Mouse (Mus musculus) embryonic facial prominence, embryonic 14.5 days (tissue): ENCODE measurements around the gene Ogfod2. TPM values are rescaled to one million over a fixed set of nuclear protein-coding genes. Genes with fewer than 3 reads are reported as not detected.

ENCODE experiments used
- ATAC-seq: fragments of 200-750 bp; cut with Nextera tagmentation; 2 replicates; pipeline ENCODE4 v1.8.0; 2017; ENCODE audit warnings: low read depth, moderate number of reproducible peaks, moderate TSS enrichment
- DNase-seq: peaks from one replicate; pipeline ENCODE4 v3.0.0-alpha.2; 2015; ENCODE audit warnings: low spot score
- H3K27ac ChIP-seq: fragments of 300-500 bp; sonication (generic); replicated peaks from 2 replicates; pipeline ENCODE4 v1.5.1; 2014; ENCODE audit warnings: low read depth, mild to moderate bottlenecking, low read length, moderate library complexity
- H3K27me3 ChIP-seq: fragments of 300-500 bp; sonication (generic); replicated peaks from 2 replicates; pipeline ENCODE4 v1.6.1; 2014; ENCODE audit warnings: low read length; ENCODE audit not compliant: control insufficient read depth, insufficient read depth
- H3K36me3 ChIP-seq: fragments of 300-500 bp; sonication (generic); 2 replicates; pipeline ENCODE4 v1.6.1; 2014; ENCODE audit warnings: low read length, mixed read lengths; ENCODE audit not compliant: control insufficient read depth, insufficient read depth
- H3K4me1 ChIP-seq: fragments of 300-500 bp; sonication (generic); 2 replicates; pipeline ENCODE4 v1.6.1; 2014; ENCODE audit warnings: antibody characterized with exemption, low read length; ENCODE audit not compliant: control insufficient read depth, insufficient read depth
- H3K4me2 ChIP-seq: fragments of 300-500 bp; sonication (generic); 2 replicates; pipeline ENCODE4 v1.6.1; 2014; ENCODE audit warnings: low read depth, mild to moderate bottlenecking, low read length, moderate library complexity, mixed read lengths
- H3K4me3 ChIP-seq: fragments of 300-500 bp; sonication (generic); 2 replicates; pipeline ENCODE4 v1.5.1; 2014; ENCODE audit warnings: low read depth, mild to moderate bottlenecking, low read length
- H3K9ac ChIP-seq: fragments of 300-500 bp; sonication (generic); 2 replicates; pipeline ENCODE4 v1.6.1; 2014; ENCODE audit warnings: low read depth, mild to moderate bottlenecking, low read length, moderate library complexity, mixed read lengths
- H3K9me3 ChIP-seq: fragments of 300-500 bp; sonication (generic); 2 replicates; pipeline ENCODE4 v1.6.1; 2016; ENCODE audit warnings: low read length; ENCODE audit not compliant: control insufficient read depth
- WGBS: fragments of 180-500 bp; shearing (Covaris S2); extraction: QIAGEN DNeasy Blood & Tissue Kit; methylation state at CpG from one replicate; pipeline ENCODE4 v1.1.7; 2014; 5-methylcytosine and 5-hydroxymethylcytosine counted together
- polyA plus RNA-seq: library from polyadenylated mRNA; unstranded; fragments of >200 nt; fragmentation: Nextera tagmentation; extraction: Ambion mirVana; gene quantifications from 2 replicates; pipeline ENCODE4 v1.2.1, GENCODE M21; 2014

Gene Ogfod2
- polyA plus RNA-seq, 1 experiment from 2014 or later, result 16.1 TPM

GRCm38 (mm10) chr5:124078794-124079416, 33.2 kb upstream of the Ogfod2 start:
- Histone ChIP-seq H3K4me3 (no peak overlapping the region), H3K9me3 (no peaks in the 10 kb centered on the region), H3K27me3 (no peaks in the 10 kb centered on the region), H3K36me3 (no peaks in the 10 kb centered on the region), H3K27ac (peak overlapping the region; percentile 65; the same call in 1 of the 2 replicates), H3K4me1 (peaks cover 5% of the 10 kb centered on the region; the same call in 1 of the 2 replicates), H3K4me2 (no peak overlapping the region), H3K9ac (no peak overlapping the region)
- DNase-seq, result peak; percentile 84
- WGBS, result 54% methylated on average over 9 of the region's 9 CpGs
- ATAC-seq, result peak; percentile 62; the same call in 1 of the 2 replicates

GRCm38 (mm10) chr5:124079880-124080279, 32.2 kb upstream of the Ogfod2 start:
- Histone ChIP-seq H3K27me3 (no peaks in the 10 kb centered on the region), H3K9ac (no peak overlapping the region), H3K9me3 (no peaks in the 10 kb centered on the region), H3K36me3 (no peaks in the 10 kb centered on the region), H3K4me3 (no peak overlapping the region), H3K4me2 (no peak overlapping the region), H3K27ac (no peak overlapping the region), H3K4me1 (peaks cover 5% of the 10 kb centered on the region; the same call in 1 of the 2 replicates)
- ATAC-seq, result no peak
- DNase-seq, result no peak
- 90% methylated on average over 15 of the region's 17 CpGs for WGBS

DNA sequence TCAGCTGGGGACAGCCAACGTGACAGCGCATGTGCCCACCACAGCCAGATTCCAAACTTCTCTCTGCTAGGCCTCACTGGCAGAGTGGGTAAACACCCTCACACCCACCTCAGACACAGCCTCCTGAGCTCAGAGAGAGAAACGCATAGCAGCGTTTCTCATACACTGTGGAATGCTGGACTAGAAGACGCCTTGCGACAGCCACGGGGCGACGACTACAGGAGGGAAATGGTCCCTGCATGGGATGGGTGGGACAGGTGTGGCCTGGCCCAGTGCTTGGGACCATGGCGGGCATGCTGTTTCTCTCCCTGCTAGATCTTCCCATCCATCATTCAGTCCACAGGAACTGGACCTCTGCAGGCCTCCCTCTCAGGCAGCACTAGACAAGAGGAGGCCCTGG, 29.6 kb upstream of the Ogfod2 start:
- no peak for ATAC-seq
- Histone ChIP-seq H3K4me2 (no peak overlapping the region), H3K36me3 (no peaks in the 10 kb centered on the region), H3K9ac (no peak overlapping the region), H3K27ac (no peak overlapping the region), H3K27me3 (no peaks in the 10 kb centered on the region), H3K4me1 (peaks cover 5% of the 10 kb centered on the region; the same call in 1 of the 2 replicates), H3K4me3 (no peak overlapping the region), H3K9me3 (no peaks in the 10 kb centered on the region)
- WGBS, result 71% methylated on average over 10 of the region's 10 CpGs
- no peak for DNase-seq

GRCm38 (mm10) chr5:124082941-124083688, 29.0 kb upstream of the Ogfod2 start:
- Histone ChIP-seq H3K27ac (no peak overlapping the region), H3K4me1 (peaks cover 5% of the 10 kb centered on the region; the same call in 1 of the 2 replicates), H3K9me3 (no peaks in the 10 kb centered on the region), H3K9ac (no peak overlapping the region), H3K27me3 (no peaks in the 10 kb centered on the region), H3K4me3 (no peak overlapping the region), H3K36me3 (no peaks in the 10 kb centered on the region), H3K4me2 (no peak overlapping the region)
- 85% methylated on average over 17 of the region's 17 CpGs for WGBS
- ATAC-seq, result no peak
- no peak for DNase-seq

GRCm38 (mm10) chr5:124083850-124084587, 28.1 kb upstream of the Ogfod2 start:
- Histone ChIP-seq H3K27me3 (no peaks in the 10 kb centered on the region), H3K9ac (no peak overlapping the region), H3K27ac (no peak overlapping the region), H3K4me1 (0 out of 2 replicates have a peak, but pooled peaks cover under 1% of the 10 kb centered on the region), H3K4me2 (no peak overlapping the region), H3K4me3 (no peak overlapping the region), H3K9me3 (no peaks in the 10 kb centered on the region), H3K36me3 (no peaks in the 10 kb centered on the region)
- 81% methylated on average over 14 of the region's 14 CpGs for WGBS
- DNase-seq, result no peak
- 0 out of 2 replicates have a peak, but pooled peaks have one; percentile 1 for ATAC-seq

GRCm38 (mm10) chr5:124084588-124085173, 27.4 kb upstream of the Ogfod2 start:
- Histone ChIP-seq H3K27ac (no peak overlapping the region), H3K27me3 (no peaks in the 10 kb centered on the region), H3K4me3 (no peak overlapping the region), H3K36me3 (no peaks in the 10 kb centered on the region), H3K9me3 (no peaks in the 10 kb centered on the region), H3K4me1 (no peaks in the 10 kb centered on the region), H3K4me2 (no peak overlapping the region), H3K9ac (no peak overlapping the region)
- WGBS, result 43% methylated on average over 11 of the region's 11 CpGs
- DNase-seq (peak; percentile 81), ATAC-seq (peak; percentile 79; the same call in 1 of the 2 replicates)

DNA sequence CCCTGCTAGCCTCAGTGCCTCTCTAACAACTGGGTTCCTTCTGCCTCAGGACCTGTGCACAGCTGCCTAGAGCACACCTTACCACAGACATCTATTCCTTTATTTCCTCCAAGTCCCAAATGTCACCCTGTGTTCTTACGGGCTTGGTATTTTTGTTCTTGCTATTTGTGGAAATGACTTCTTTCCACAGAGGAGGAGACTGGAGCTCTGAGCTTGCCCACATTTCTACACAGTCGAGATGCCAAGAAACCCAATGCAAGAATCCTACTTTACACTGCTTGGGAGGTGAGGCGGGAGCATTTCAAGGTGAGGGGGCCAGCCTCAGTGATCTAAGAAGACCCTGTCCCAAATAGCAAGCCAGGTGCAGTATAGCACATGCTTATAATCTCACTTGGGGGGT, 26.6 kb upstream of the Ogfod2 start:
- Histone ChIP-seq H3K9ac (no peak overlapping the region), H3K4me1 (no peaks in the 10 kb centered on the region), H3K4me3 (no peak overlapping the region), H3K36me3 (no peaks in the 10 kb centered on the region), H3K27me3 (no peaks in the 10 kb centered on the region), H3K9me3 (no peaks in the 10 kb centered on the region), H3K27ac (no peak overlapping the region), H3K4me2 (no peak overlapping the region)
- 79% methylated on average over 3 of the region's 3 CpGs for WGBS
- DNase-seq, result no peak
- ATAC-seq, result no peak

DNA sequence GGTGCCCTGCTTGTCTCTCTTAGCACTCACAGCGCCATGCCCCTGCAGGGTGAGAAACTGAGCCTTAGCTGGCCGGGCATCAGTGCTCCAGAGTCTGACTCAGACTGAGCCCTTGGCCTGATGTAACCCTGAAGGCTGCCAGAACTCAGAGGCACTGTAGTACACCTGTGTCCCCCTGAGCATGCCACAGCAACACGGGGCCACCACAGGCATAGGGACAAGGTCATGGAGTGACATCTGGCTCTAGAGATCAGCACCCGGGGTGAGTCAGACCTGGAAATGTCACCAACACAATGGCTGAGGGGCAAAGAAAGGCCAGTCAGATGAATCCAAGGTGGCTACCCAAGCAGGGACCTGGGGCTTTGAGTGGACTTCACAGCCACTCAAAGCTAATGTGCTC, 25.2 kb upstream of the Ogfod2 start:
- Histone ChIP-seq H3K9me3 (no peaks in the 10 kb centered on the region), H3K9ac (no peak overlapping the region), H3K4me3 (no peak overlapping the region), H3K27ac (no peak overlapping the region), H3K4me2 (no peak overlapping the region), H3K27me3 (no peaks in the 10 kb centered on the region), H3K4me1 (no peaks in the 10 kb centered on the region), H3K36me3 (no peaks in the 10 kb centered on the region)
- WGBS, result 83% methylated on average over 4 of the region's 4 CpGs
- ATAC-seq (no peak), DNase-seq (no peak)
